Mouse (Mus musculus) forebrain, embryonic 15.5 days (tissue): Measurements from ENCODE around the gene Cachd1. TPM values are rescaled to one million over a fixed set of nuclear protein-coding genes. Genes with fewer than 3 reads are reported as not detected.

Experiments used
- ATAC-seq: fragments of 200-750 bp; cut with Nextera tagmentation; replicated peaks from 2 replicates; pipeline ENCODE4 v1.8.0; 2017; ENCODE audit warnings: mild to moderate bottlenecking, moderate TSS enrichment, moderate library complexity
- H3K27ac ChIP-seq: fragments of 300-500 bp; sonication (generic); replicated peaks from 2 replicates; pipeline ENCODE4 v1.5.1; 2015; ENCODE audit warnings: mild to moderate bottlenecking, inconsistent platforms
- H3K27me3 ChIP-seq: fragments of 300-500 bp; sonication (generic); 2 replicates; pipeline ENCODE4 v1.6.1; 2015; ENCODE audit warnings: inconsistent platforms
- H3K36me3 ChIP-seq: fragments of 300-500 bp; sonication (generic); 2 replicates; pipeline ENCODE4 v1.6.1; 2015; ENCODE audit warnings: mild to moderate bottlenecking, inconsistent platforms
- H3K4me1 ChIP-seq: fragments of 300-500 bp; sonication (generic); 2 replicates; pipeline ENCODE4 v1.6.1; 2015; ENCODE audit warnings: inconsistent platforms
- H3K4me2 ChIP-seq: fragments of 300-500 bp; sonication (generic); replicated peaks from 2 replicates; pipeline ENCODE4 v1.6.1; 2015; ENCODE audit warnings: mild to moderate bottlenecking, inconsistent platforms
- H3K4me3 ChIP-seq: fragments of 300-500 bp; sonication (generic); 2 replicates; pipeline ENCODE4 v1.5.1; 2015; ENCODE audit warnings: mild to moderate bottlenecking, inconsistent platforms
- H3K9ac ChIP-seq: fragments of 300-500 bp; sonication (generic); replicated peaks from 2 replicates; pipeline ENCODE4 v1.6.1; 2015; ENCODE audit warnings: mild to moderate bottlenecking, inconsistent platforms
- H3K9me3 ChIP-seq: fragments of 300-500 bp; sonication (generic); 2 replicates; pipeline ENCODE4 v1.6.1; 2016; ENCODE audit warnings: inconsistent platforms
- WGBS: fragments of 180-500 bp; shearing (Covaris S2); methylation state at CpG from one replicate; pipeline ENCODE4 v1.1.7; 2015; ENCODE audit warnings: mixed read lengths; 5-methylcytosine and 5-hydroxymethylcytosine counted together
- polyA plus RNA-seq: library from polyadenylated mRNA; unstranded; fragments of >200 nt; fragmentation: Nextera tagmentation; extraction: Ambion mirVana; gene quantifications from 2 replicates; pipeline ENCODE4 v1.2.1, GENCODE M21; 2015

Gene Cachd1
- polyA plus RNA-seq, 1 experiment from 2014 or later, result 18.1 TPM

GRCm38 (mm10) chr4:100944276-100944675 is 167.8 kb downstream of the Cachd1 start:
- Histone ChIP-seq H3K9ac (no peak overlapping the region), H3K4me1 (peaks cover 21% of the 10 kb centered on the region), H3K4me3 (no peak overlapping the region), H3K36me3 (no peaks in the 10 kb centered on the region), H3K27ac (no peak overlapping the region), H3K27me3 (no peaks in the 10 kb centered on the region), H3K9me3 (no peaks in the 10 kb centered on the region), H3K4me2 (no peak overlapping the region)
- ATAC-seq, result no peak
- 88% methylated on average over 3 of the region's 3 CpGs for WGBS

GRCm38 (mm10) chr4:100945171-100945899 is 168.9 kb downstream of the Cachd1 start:
- WGBS, result 63% methylated on average over 13 of the region's 13 CpGs
- Histone ChIP-seq H3K27me3 (no peaks in the 10 kb centered on the region), H3K36me3 (no peaks in the 10 kb centered on the region), H3K27ac (peak overlapping the region; percentile 70), H3K9me3 (no peaks in the 10 kb centered on the region), H3K9ac (no peak overlapping the region), H3K4me2 (no peak overlapping the region; the same call in 1 of the 2 replicates), H3K4me3 (no peak overlapping the region), H3K4me1 (peaks cover 21% of the 10 kb centered on the region)
- peak; percentile 97 for ATAC-seq

GRCm38 (mm10) chr4:100948494-100949425 is 172.3 kb downstream of the Cachd1 start:
- Histone ChIP-seq H3K4me1 (peaks cover 23% of the 10 kb centered on the region), H3K9me3 (no peaks in the 10 kb centered on the region), H3K27ac (no peak overlapping the region), H3K27me3 (no peaks in the 10 kb centered on the region), H3K4me3 (no peak overlapping the region), H3K9ac (no peak overlapping the region), H3K36me3 (no peaks in the 10 kb centered on the region), H3K4me2 (no peak overlapping the region)
- ATAC-seq, result no peak
- 90% methylated on average over 17 of the region's 17 CpGs for WGBS

GRCm38 (mm10) chr4:100950316-100950715 is 173.8 kb downstream of the Cachd1 start:
- no peaks in the 10 kb centered on the region for H3K27me3 ChIP-seq
- no peaks in the 10 kb centered on the region for H3K36me3 ChIP-seq
- no peak overlapping the region for H3K4me3 ChIP-seq
- ATAC-seq, result no peak
- no peak overlapping the region for H3K9ac ChIP-seq
- WGBS, result 95% methylated on average over 5 of the region's 5 CpGs
- no peaks in the 10 kb centered on the region for H3K9me3 ChIP-seq
- H3K4me1 ChIP-seq, result peaks cover 11% of the 10 kb centered on the region
- H3K27ac ChIP-seq, result no peak overlapping the region
- H3K4me2 ChIP-seq, result no peak overlapping the region

GRCm38 (mm10) chr4:100951876-100952275 is 175.4 kb downstream of the Cachd1 start:
- H3K9ac ChIP-seq, result no peak overlapping the region
- H3K4me3 ChIP-seq, result no peak overlapping the region
- H3K4me1 ChIP-seq, result 0 out of 2 replicates have a peak, but pooled peaks cover 2% of the 10 kb centered on the region
- H3K36me3 ChIP-seq, result no peaks in the 10 kb centered on the region
- H3K27ac ChIP-seq, result no peak overlapping the region
- no peaks in the 10 kb centered on the region for H3K27me3 ChIP-seq
- no peak overlapping the region for H3K4me2 ChIP-seq
- no peak for ATAC-seq
- 91% methylated on average over 8 of the region's 8 CpGs for WGBS
- H3K9me3 ChIP-seq, result no peaks in the 10 kb centered on the region

GRCm38 (mm10) chr4:100963341-100963740 is 186.9 kb downstream of the Cachd1 start:
- whole genome bisulfite sequencing, result 91% methylated on average over 1 of the region's 1 CpGs
- Histone ChIP-seq H3K36me3 (peaks cover 17% of the 10 kb centered on the region; the same call in 1 of the 2 replicates), H3K9ac (no peak overlapping the region), H3K27ac (no peak overlapping the region), H3K4me1 (peaks cover 7% of the 10 kb centered on the region; the same call in 1 of the 2 replicates), H3K4me3 (no peak overlapping the region), H3K9me3 (no peaks in the 10 kb centered on the region), H3K4me2 (no peak overlapping the region), H3K27me3 (no peaks in the 10 kb centered on the region)
- ATAC-seq, result no peak

- Histone ChIP-seq H3K36me3 (peaks cover 17% of the 10 kb centered on the region; the same call in 1 of the 2 replicates), H3K27ac (no peak overlapping the region), H3K9ac (no peak overlapping the region), H3K27me3 (no peaks in the 10 kb centered on the region), H3K4me1 (peaks cover 7% of the 10 kb centered on the region; the same call in 1 of the 2 replicates), H3K9me3 (no peaks in the 10 kb centered on the region), H3K4me3 (no peak overlapping the region), H3K4me2 (no peak overlapping the region)
- WGBS, result 96% methylated on average over 8 of the region's 8 CpGs
- ATAC-seq, result no peak
These were observed 187.3 kb downstream of the Cachd1 start for GRCm38 (mm10) chr4:100963796-100964195.

GRCm38 (mm10) chr4:100967703-100968392 is 191.4 kb downstream of the Cachd1 start:
- ATAC-seq, result 0 out of 2 replicates have a peak, but pooled peaks have one; percentile 41

GRCm38 (mm10) chr4:100973641-100974454 is 197.4 kb downstream of the Cachd1 start:
- H3K4me1 ChIP-seq, result peaks cover 12% of the 10 kb centered on the region
- ATAC-seq, result peak; percentile 63
- H3K9me3 ChIP-seq, result no peaks in the 10 kb centered on the region
- peak overlapping the region; percentile 55 for H3K27ac ChIP-seq
- H3K4me3 ChIP-seq, result no peak overlapping the region
- no peaks in the 10 kb centered on the region for H3K27me3 ChIP-seq
- no peaks in the 10 kb centered on the region for H3K36me3 ChIP-seq
- H3K4me2 ChIP-seq, result no peak overlapping the region
- 14% methylated on average over 16 of the region's 16 CpGs for WGBS
- H3K9ac ChIP-seq, result no peak overlapping the region

More at GRCm38 (mm10) chr4:100967703-100968392, 191.4 kb downstream of the Cachd1 start:
- no peaks in the 10 kb centered on the region for H3K9me3 ChIP-seq
- no peaks in the 10 kb centered on the region for H3K27me3 ChIP-seq
- H3K4me1 ChIP-seq, result peaks cover 7% of the 10 kb centered on the region; the same call in 1 of the 2 replicates
- no peak overlapping the region for H3K4me2 ChIP-seq
- peak overlapping the region; percentile 23; the same call in 1 of the 2 replicates for H3K27ac ChIP-seq
- no peak overlapping the region for H3K9ac ChIP-seq
- no peak overlapping the region for H3K4me3 ChIP-seq
- peaks cover 11% of the 10 kb centered on the region; the same call in 1 of the 2 replicates for H3K36me3 ChIP-seq
- 56% methylated on average over 19 of the region's 19 CpGs for WGBS

GRCm38 (mm10) chr4:100974455-100975035 is 198.1 kb downstream of the Cachd1 start:
- H3K9ac ChIP-seq, result no peak overlapping the region
- H3K9me3 ChIP-seq, result no peaks in the 10 kb centered on the region
- no peaks in the 10 kb centered on the region for H3K36me3 ChIP-seq
- H3K4me1 ChIP-seq, result peaks cover 12% of the 10 kb centered on the region
- H3K4me3 ChIP-seq, result no peak overlapping the region
- ATAC-seq, result peak; percentile 30
- WGBS, result 20% methylated on average over 14 of the region's 14 CpGs
- H3K27ac ChIP-seq, result peak overlapping the region; percentile 55; the same call in 1 of the 2 replicates
- H3K4me2 ChIP-seq, result no peak overlapping the region
- H3K27me3 ChIP-seq, result no peaks in the 10 kb centered on the region
